Mouse (Mus musculus): ENCODE measurements around the gene Mpzl2. TPM values are rescaled to one million over a fixed set of nuclear protein-coding genes. Genes with fewer than 3 reads are reported as not detected.

Mpzl2 gene
- polyA plus RNA-seq (2014; fragmentation: Nextera tagmentation; extraction: Ambion mirVana), result 2.6 and 3.8 TPM in 2 replicates

GRCm38 (mm10) chr9:45039499-45039898 is at the start of gene Mpzl2:
TSS of gene Mpzl2 (plus strand) at chr9:45039799.
- no peak within 1 kb of the TSS for H3K9ac ChIP-seq (ENCODE audit: low read depth, low read length)
- H3K4me1 ChIP-seq (replicated peaks; ENCODE audit: control insufficient read depth, insufficient read depth, low read length), result no peaks in the 10 kb centered on the region
- H3K4me3 ChIP-seq (ENCODE audit: low read depth, low read length), result no peak within 1 kb of the TSS
- WGBS, result 66% methylated on average over 5 of the region's 5 CpGs
- peaks cover 43% of the 10 kb centered on the region for H3K27me3 ChIP-seq (ENCODE audit: control insufficient read depth, insufficient read depth, low read length)
- DNase-seq (ENCODE audit: low spot score) (no peak), ATAC-seq (ENCODE audit: low FRiP score) (no peak)
- no peak within 1 kb of the TSS for H3K27ac ChIP-seq (ENCODE audit: low read depth, low read length)
- no peaks in the 10 kb centered on the region for H3K36me3 ChIP-seq (ENCODE audit: control insufficient read depth, insufficient read depth, low read length)
- no peak within 1 kb of the TSS for H3K4me2 ChIP-seq (replicated peaks; ENCODE audit: low read depth, low read length)
- H3K9me3 ChIP-seq (ENCODE audit: control insufficient read depth, low read length), result no peaks in the 10 kb centered on the region

- H3K4me2 ChIP-seq (replicated peaks; ENCODE audit: low read depth, low read length), result no peak overlapping the region
- no peak overlapping the region for H3K27ac ChIP-seq (ENCODE audit: low read depth, low read length)
- no peak overlapping the region for H3K9ac ChIP-seq (ENCODE audit: low read depth, low read length)
- H3K36me3 ChIP-seq (ENCODE audit: control insufficient read depth, insufficient read depth, low read length), result no peaks in the 10 kb centered on the region
- no peaks in the 10 kb centered on the region for H3K9me3 ChIP-seq (ENCODE audit: control insufficient read depth, low read length)
- no peak for DNase-seq (ENCODE audit: low spot score)
- no peak overlapping the region for H3K4me3 ChIP-seq (ENCODE audit: low read depth, low read length)
- ATAC-seq (ENCODE audit: low FRiP score), result no peak
- no peaks in the 10 kb centered on the region for H3K27me3 ChIP-seq (ENCODE audit: control insufficient read depth, insufficient read depth, low read length)
- WGBS, result 82% methylated on average over 2 of the region's 2 CpGs
- H3K4me1 ChIP-seq (replicated peaks; ENCODE audit: control insufficient read depth, insufficient read depth, low read length), result no peaks in the 10 kb centered on the region
These were observed 47.8 kb upstream of the Mpzl2 start for GRCm38 (mm10) chr9:44991821-44992220.

- Histone ChIP-seq H3K9ac (ENCODE audit: low read depth, low read length) (no peak overlapping the region), H3K4me2 (replicated peaks; ENCODE audit: low read depth, low read length) (no peak overlapping the region), H3K27ac (ENCODE audit: low read depth, low read length) (no peak overlapping the region), H3K4me3 (ENCODE audit: low read depth, low read length) (no peak overlapping the region), H3K4me1 (replicated peaks; ENCODE audit: control insufficient read depth, insufficient read depth, low read length) (no peaks in the 10 kb centered on the region), H3K9me3 (ENCODE audit: control insufficient read depth, low read length) (no peaks in the 10 kb centered on the region), H3K27me3 (ENCODE audit: control insufficient read depth, insufficient read depth, low read length) (no peaks in the 10 kb centered on the region), H3K36me3 (ENCODE audit: control insufficient read depth, insufficient read depth, low read length) (no peaks in the 10 kb centered on the region)
- DNase-seq (ENCODE audit: low spot score) (no peak), ATAC-seq (ENCODE audit: low FRiP score) (no peak)
These were observed 47.3 kb upstream of the Mpzl2 start for GRCm38 (mm10) chr9:44992271-44992670.

- H3K4me2 ChIP-seq (replicated peaks; ENCODE audit: low read depth, low read length), result no peak overlapping the region
- no peak overlapping the region for H3K4me3 ChIP-seq (ENCODE audit: low read depth, low read length)
- WGBS, result 89% methylated on average over 2 of the region's 2 CpGs
- no peak for DNase-seq (ENCODE audit: low spot score)
- H3K27ac ChIP-seq (ENCODE audit: low read depth, low read length), result no peak overlapping the region
- no peak overlapping the region for H3K9ac ChIP-seq (ENCODE audit: low read depth, low read length)
- H3K27me3 ChIP-seq (ENCODE audit: control insufficient read depth, insufficient read depth, low read length), result no peaks in the 10 kb centered on the region
- no peaks in the 10 kb centered on the region for H3K9me3 ChIP-seq (ENCODE audit: control insufficient read depth, low read length)
- no peaks in the 10 kb centered on the region for H3K36me3 ChIP-seq (ENCODE audit: control insufficient read depth, insufficient read depth, low read length)
- no peaks in the 10 kb centered on the region for H3K4me1 ChIP-seq (replicated peaks; ENCODE audit: control insufficient read depth, insufficient read depth, low read length)
- ATAC-seq (ENCODE audit: low FRiP score), result no peak
These were observed 46.3 kb upstream of the Mpzl2 start for GRCm38 (mm10) chr9:44993268-44993667.

- ATAC-seq (ENCODE audit: low FRiP score) (no peak), DNase-seq (ENCODE audit: low spot score) (no peak)
- H3K9ac ChIP-seq (ENCODE audit: low read depth, low read length), result no peak overlapping the region
- WGBS, result 82% methylated on average over 4 of the region's 4 CpGs
- H3K27ac ChIP-seq (ENCODE audit: low read depth, low read length), result no peak overlapping the region
- H3K27me3 ChIP-seq (ENCODE audit: control insufficient read depth, insufficient read depth, low read length), result no peaks in the 10 kb centered on the region
- no peaks in the 10 kb centered on the region for H3K4me1 ChIP-seq (replicated peaks; ENCODE audit: control insufficient read depth, insufficient read depth, low read length)
- no peaks in the 10 kb centered on the region for H3K9me3 ChIP-seq (ENCODE audit: control insufficient read depth, low read length)
- no peak overlapping the region for H3K4me2 ChIP-seq (replicated peaks; ENCODE audit: low read depth, low read length)
- H3K36me3 ChIP-seq (ENCODE audit: control insufficient read depth, insufficient read depth, low read length), result no peaks in the 10 kb centered on the region
- no peak overlapping the region for H3K4me3 ChIP-seq (ENCODE audit: low read depth, low read length)
These were observed 44.6 kb upstream of the Mpzl2 start for GRCm38 (mm10) chr9:44994962-44995361.

- Histone ChIP-seq H3K4me1 (replicated peaks; ENCODE audit: control insufficient read depth, insufficient read depth, low read length) (no peaks in the 10 kb centered on the region), H3K4me3 (ENCODE audit: low read depth, low read length) (no peak overlapping the region), H3K4me2 (replicated peaks; ENCODE audit: low read depth, low read length) (no peak overlapping the region), H3K9me3 (ENCODE audit: control insufficient read depth, low read length) (no peaks in the 10 kb centered on the region), H3K36me3 (ENCODE audit: control insufficient read depth, insufficient read depth, low read length) (no peaks in the 10 kb centered on the region), H3K9ac (ENCODE audit: low read depth, low read length) (no peak overlapping the region), H3K27me3 (ENCODE audit: control insufficient read depth, insufficient read depth, low read length) (no peaks in the 10 kb centered on the region), H3K27ac (ENCODE audit: low read depth, low read length) (no peak overlapping the region)
- DNase-seq (ENCODE audit: low spot score), result no peak
- no peak for ATAC-seq (ENCODE audit: low FRiP score)
- WGBS, result 90% methylated on average over 7 of the region's 7 CpGs
These were observed 43.0 kb upstream of the Mpzl2 start for GRCm38 (mm10) chr9:44996590-44996989.

- H3K27ac ChIP-seq (ENCODE audit: low read depth, low read length), result no peak overlapping the region
- DNase-seq (ENCODE audit: low spot score) (no peak), ATAC-seq (ENCODE audit: low FRiP score) (no peak)
- no peaks in the 10 kb centered on the region for H3K4me1 ChIP-seq (replicated peaks; ENCODE audit: control insufficient read depth, insufficient read depth, low read length)
- H3K9me3 ChIP-seq (ENCODE audit: control insufficient read depth, low read length), result no peaks in the 10 kb centered on the region
- no peaks in the 10 kb centered on the region for H3K27me3 ChIP-seq (ENCODE audit: control insufficient read depth, insufficient read depth, low read length)
- no peak overlapping the region for H3K4me3 ChIP-seq (ENCODE audit: low read depth, low read length)
- no peaks in the 10 kb centered on the region for H3K36me3 ChIP-seq (ENCODE audit: control insufficient read depth, insufficient read depth, low read length)
- no peak overlapping the region for H3K9ac ChIP-seq (ENCODE audit: low read depth, low read length)
- no peak overlapping the region for H3K4me2 ChIP-seq (replicated peaks; ENCODE audit: low read depth, low read length)
- 81% methylated on average over 11 of the region's 11 CpGs for WGBS
These were observed 41.5 kb upstream of the Mpzl2 start for GRCm38 (mm10) chr9:44998138-44998537.

GRCm38 (mm10) chr9:44999171-44999570 is 40.4 kb upstream of the Mpzl2 start:
- Histone ChIP-seq H3K9ac (ENCODE audit: low read depth, low read length) (no peak overlapping the region), H3K27me3 (ENCODE audit: control insufficient read depth, insufficient read depth, low read length) (no peaks in the 10 kb centered on the region), H3K9me3 (ENCODE audit: control insufficient read depth, low read length) (no peaks in the 10 kb centered on the region), H3K4me3 (ENCODE audit: low read depth, low read length) (no peak overlapping the region), H3K36me3 (ENCODE audit: control insufficient read depth, insufficient read depth, low read length) (no peaks in the 10 kb centered on the region), H3K4me1 (replicated peaks; ENCODE audit: control insufficient read depth, insufficient read depth, low read length) (no peaks in the 10 kb centered on the region), H3K27ac (ENCODE audit: low read depth, low read length) (no peak overlapping the region), H3K4me2 (replicated peaks; ENCODE audit: low read depth, low read length) (no peak overlapping the region)
- DNase-seq (ENCODE audit: low spot score), result no peak
- WGBS, result 66% methylated on average over 6 of the region's 6 CpGs
- ATAC-seq (ENCODE audit: low FRiP score), result no peak

- H3K9ac ChIP-seq (ENCODE audit: low read depth, low read length), result no peak overlapping the region
- H3K27ac ChIP-seq (ENCODE audit: low read depth, low read length), result no peak overlapping the region
- H3K27me3 ChIP-seq (ENCODE audit: control insufficient read depth, insufficient read depth, low read length), result no peaks in the 10 kb centered on the region
- ATAC-seq (ENCODE audit: low FRiP score), result no peak
- no peaks in the 10 kb centered on the region for H3K9me3 ChIP-seq (ENCODE audit: control insufficient read depth, low read length)
- no peak overlapping the region for H3K4me2 ChIP-seq (replicated peaks; ENCODE audit: low read depth, low read length)
- 75% methylated on average over 5 of the region's 5 CpGs for WGBS
- no peaks in the 10 kb centered on the region for H3K4me1 ChIP-seq (replicated peaks; ENCODE audit: control insufficient read depth, insufficient read depth, low read length)
- H3K4me3 ChIP-seq (ENCODE audit: low read depth, low read length), result no peak overlapping the region
- DNase-seq (ENCODE audit: low spot score), result no peak
- H3K36me3 ChIP-seq (ENCODE audit: control insufficient read depth, insufficient read depth, low read length), result no peaks in the 10 kb centered on the region
These were observed 39.8 kb upstream of the Mpzl2 start for GRCm38 (mm10) chr9:44999776-45000175.
